Mouse (Mus musculus) layer of hippocampus, adult 9-11 months (tissue): ENCODE measurements at regions not wholly inside any gene's neighbourhood (a gene's known extent, or its start where the extent isn't known, plus 50 kb on each side); places are given as distances from the start of the nearest gene placed in this dataset.
A peak's percentile ranks its signal among the peaks of the same experiment; 100 is the strongest.

Experiments used
- DNase-seq: peaks from one replicate; pipeline ENCODE4 v3.0.0; 2022

DNA sequence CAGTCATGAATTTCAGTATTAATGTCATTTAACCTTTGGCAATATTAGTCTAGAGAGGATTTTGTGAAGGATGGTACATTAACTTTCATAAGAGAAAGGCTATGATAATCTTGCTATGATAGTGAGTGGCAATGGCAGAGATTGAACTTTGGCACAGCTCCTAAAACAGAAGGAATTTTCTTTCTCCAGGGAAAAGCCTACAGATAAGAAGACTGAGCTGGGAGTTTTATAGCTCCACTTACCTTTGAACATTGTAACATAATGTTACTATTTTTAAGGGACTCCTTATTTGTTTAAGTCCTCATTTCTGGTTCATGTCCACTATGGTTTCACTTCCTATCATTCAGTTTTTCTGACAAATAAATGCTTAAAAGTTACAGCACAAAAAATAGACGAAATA, 1121.1 kb upstream of the Lingo2 start:
- no peak for DNase-seq

DNA sequence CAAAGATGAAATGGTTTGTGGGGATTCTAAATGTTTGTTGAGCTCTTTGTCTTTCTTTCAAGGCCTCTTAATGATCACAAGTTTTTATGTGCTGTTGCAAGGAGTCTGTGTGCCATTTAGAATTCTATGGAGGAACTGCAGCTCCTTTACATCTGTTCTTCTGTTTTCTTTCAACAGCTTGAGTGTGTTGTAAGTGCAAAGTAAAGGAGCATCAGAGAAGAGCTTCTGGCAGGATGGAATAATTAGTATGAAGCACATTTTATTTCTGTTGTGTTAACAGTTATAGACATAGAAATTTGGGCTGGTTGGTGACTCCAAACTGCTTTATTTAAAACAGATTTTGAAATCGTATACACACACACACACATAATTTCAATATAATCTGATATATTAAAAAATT, 1079.8 kb upstream of the Lingo2 start:
- peak; percentile 24 for DNase-seq
